Mouse (Mus musculus) layer of hippocampus, adult 2 months (tissue): ENCODE data around the gene Gm10720. TPM values are rescaled to one million over a fixed set of nuclear protein-coding genes. Genes with fewer than 3 reads are reported as not detected.
"Not testable (repeated sequence)": the region's sequence is repeated elsewhere in the genome, so short reads cannot be mapped to it uniquely, and the experiment has no call there.

Experiments used
- DNase-seq, 2 experiments: peaks; one replicate each; pipeline ENCODE4 v3.0.0; 2022; ENCODE audit warnings: low spot score in 2 of 2
- H3K27ac ChIP-seq: fragments of 200-600 bp; 2 replicates; pipeline ENCODE4 v1.8.1; 2022
- H3K4me3 ChIP-seq: fragments of 200-600 bp; 2 replicates; pipeline ENCODE4 v1.8.1; 2022; ENCODE audit warnings: mild to moderate bottlenecking
- microRNA-seq, 2 experiments: library from miRNA; unstranded; fragments of <30 nt; microRNA quantifications; one replicate each; pipeline ENCODE4 v1.2.0; 2021
- total RNA-seq, 2 experiments: library from RNA; stranded (reverse); gene quantifications; 2 replicates each; pipeline ENCODE4 v1.2.3; 2021

Gene Gm10720
- total RNA-seq, 2 experiments from 2014 or later, result not detected

GRCm38 (mm10) chr9:3023312-3023984 is 8.0 kb downstream of the Gm10720 start, which contains the start of gene Gm10718:
Gene Gm10718, plus strand, starts transcription at chr9:3023547.
- DNase-seq, result peak; percentile 64 to 70
- not testable (repeated sequence) for H3K27ac ChIP-seq, H3K4me3 ChIP-seq

GRCm38 (mm10) chr9:3023985-3024648 is 8.7 kb downstream of the Gm10720 start:
- not testable (repeated sequence) for H3K27ac ChIP-seq, H3K4me3 ChIP-seq
- peak; percentile 99 to 100 for DNase-seq

DNA sequence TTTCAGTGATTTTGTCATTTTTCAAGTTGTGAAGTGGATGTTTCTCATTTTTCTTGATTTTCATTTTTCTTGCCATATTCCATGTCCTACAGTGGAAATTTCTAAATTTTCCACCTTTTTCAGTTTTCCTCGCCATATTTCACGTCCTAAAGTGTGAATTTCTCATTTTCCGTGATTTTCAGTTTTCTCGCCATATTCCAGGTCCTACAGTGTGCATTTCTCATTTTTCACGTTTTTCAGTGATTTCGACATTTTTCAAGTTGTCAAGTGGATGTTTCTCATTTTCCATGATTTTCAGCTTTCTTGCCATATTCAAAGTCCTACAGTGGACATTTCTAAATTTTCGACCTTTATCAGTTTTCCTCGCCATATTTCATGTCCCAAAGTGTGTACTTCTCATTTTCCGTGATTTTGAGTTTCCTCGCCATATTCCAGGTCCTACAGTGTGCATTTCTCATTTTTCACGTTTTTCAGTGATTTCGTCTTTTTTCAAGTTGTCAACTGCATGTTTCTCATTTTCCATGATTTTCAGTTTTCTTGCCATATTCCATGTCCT is 9.5 kb downstream of the Gm10720 start, which contains the start of gene Gm10717:
Gene Gm10717 (plus strand): TSS at position 506 of the 556 bp plus-strand sequence.
- H3K4me3 ChIP-seq, H3K27ac ChIP-seq: not testable (repeated sequence)
- peak; percentile 72 to 78 for DNase-seq

DNA sequence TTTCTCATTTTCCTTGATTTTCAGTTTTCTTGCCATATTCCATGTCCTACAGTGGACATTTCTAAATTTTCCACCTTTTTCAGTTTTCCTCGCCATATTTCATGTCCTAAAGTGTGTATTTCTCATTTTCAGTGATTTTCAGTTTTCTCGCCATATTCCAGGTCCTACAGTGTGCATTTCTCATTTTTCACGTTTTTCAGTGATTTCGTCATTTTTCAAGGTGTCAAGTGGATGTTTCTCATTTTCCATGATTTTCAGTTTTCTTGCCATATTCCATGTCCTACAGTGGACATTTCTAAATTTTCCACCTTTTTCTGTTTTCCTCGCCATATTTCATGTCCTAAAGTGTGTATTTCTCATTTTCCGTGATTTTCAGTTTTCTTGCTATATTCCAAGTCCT is 10.2 kb downstream of the Gm10720 start:
- not testable (repeated sequence) for H3K27ac ChIP-seq
- DNase-seq, result peak; percentile 77 to 85

GRCm38 (mm10) chr9:3026136-3026535 is 10.7 kb downstream of the Gm10720 start:
- not testable (repeated sequence) for H3K4me3 ChIP-seq, DNase-seq, H3K27ac ChIP-seq

More for the DNA sequence above, 10.2 kb downstream of the Gm10720 start:
- not testable (repeated sequence) for H3K4me3 ChIP-seq

DNA sequence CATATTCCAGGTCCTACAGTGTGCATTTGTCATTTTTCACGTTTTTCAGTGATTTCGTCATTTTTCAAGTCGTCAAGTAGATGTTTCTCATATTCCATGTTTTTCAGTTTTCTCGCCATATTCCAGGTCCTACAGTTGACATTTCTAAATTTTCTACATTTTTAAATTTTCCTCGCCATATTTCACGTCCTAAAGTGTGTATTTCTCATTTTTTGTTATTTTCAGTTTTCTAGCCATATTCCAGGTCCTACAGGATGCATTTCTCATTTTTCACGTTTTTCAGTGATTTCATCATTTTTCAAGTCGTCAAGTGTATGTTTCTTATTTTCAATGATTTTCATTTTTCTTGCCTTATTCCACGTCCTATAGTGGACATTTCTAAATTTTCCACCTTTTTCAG is 11.3 kb downstream of the Gm10720 start:
- DNase-seq, H3K27ac ChIP-seq, H3K4me3 ChIP-seq: not testable (repeated sequence)

DNA sequence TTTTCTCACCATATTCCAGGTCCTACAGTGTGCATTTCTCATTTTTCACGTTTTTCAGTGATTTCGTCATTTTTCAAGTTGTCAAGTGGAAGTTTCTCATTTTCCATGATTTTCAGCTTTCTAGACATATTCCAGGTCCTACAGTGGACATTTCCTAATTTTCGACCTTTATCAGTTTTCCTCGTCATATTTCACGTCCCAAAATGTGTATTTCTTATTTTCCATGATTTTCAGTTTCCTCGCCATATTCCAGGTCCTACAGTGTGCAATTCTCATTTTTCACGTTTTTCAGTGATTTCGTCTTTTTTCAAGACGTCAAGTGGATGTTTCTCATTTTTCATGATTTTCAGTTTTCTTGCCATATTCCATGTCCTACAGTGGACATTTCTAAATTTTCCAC is 11.7 kb downstream of the Gm10720 start:
- H3K27ac ChIP-seq, DNase-seq, H3K4me3 ChIP-seq: not testable (repeated sequence)

- not testable (repeated sequence) for H3K27ac ChIP-seq, H3K4me3 ChIP-seq
- peak; percentile 58 to 70 for DNase-seq
Measured at GRCm38 (mm10) chr9:3029276-3030000, 14.0 kb downstream of the Gm10720 start.

DNA sequence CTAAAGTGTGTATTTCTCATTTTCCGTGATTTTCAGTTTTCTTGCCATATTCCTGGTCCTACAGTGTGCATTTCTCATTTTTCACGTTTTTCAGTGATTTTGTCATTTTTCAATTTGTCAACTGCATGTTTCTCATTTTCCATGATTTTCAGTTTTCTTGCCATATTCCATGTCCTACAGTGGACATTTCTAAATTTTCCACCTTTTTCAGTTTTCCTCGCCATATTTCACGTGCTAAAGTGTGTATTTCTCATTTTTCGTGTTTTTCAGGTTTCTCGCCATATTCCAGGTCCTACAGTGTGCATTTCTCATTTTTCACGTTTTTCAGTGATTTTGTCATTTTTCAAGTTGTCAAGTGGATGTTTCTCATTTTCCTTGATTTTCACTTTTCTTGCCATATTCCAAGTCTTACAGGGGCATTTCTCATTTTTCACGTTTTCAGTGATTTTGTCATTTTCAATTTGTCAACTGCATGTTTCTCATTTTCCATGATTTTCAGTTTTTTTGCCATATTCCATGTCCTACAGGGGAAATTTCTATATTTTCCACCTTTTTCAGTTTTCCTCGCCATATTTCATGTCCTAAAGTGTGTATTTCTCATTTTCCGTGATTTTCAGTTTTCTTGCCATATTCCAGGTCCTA is 15.3 kb downstream of the Gm10720 start:
- not testable (repeated sequence) for H3K4me3 ChIP-seq, DNase-seq, H3K27ac ChIP-seq

GRCm38 (mm10) chr9:3034299-3034698 is 18.8 kb downstream of the Gm10720 start, which contains the start of gene Gm17535:
Gene Gm17535, plus strand, starts transcription at chr9:3034599.
- DNase-seq, H3K4me3 ChIP-seq, H3K27ac ChIP-seq: not testable (repeated sequence)

- not testable (repeated sequence) for H3K4me3 ChIP-seq, H3K27ac ChIP-seq, DNase-seq
Measured at GRCm38 (mm10) chr9:3036577-3036976, 21.1 kb downstream of the Gm10720 start, which contains the start of gene Gm10715. Gene Gm10715, plus strand, starts transcription at chr9:3036877.

DNA sequence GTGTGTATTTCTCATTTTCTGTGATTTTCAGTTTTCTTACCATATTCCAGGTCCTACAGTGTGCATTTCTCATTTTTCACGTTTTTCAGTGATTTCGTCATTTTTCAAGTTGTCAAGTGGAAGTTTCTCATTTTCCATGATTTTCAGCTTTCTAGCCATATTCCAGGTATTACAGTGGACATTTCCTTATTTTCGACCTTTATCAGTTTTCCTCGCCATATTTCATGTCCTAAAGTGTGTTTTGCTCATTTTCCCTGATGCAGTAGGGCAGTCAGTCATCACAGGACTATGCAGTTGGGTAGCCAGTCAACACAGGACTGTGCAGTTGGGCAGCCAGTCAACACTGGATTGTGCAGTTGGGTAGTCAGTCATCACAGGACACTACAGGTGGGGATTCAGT is 22.7 kb downstream of the Gm10720 start:
- H3K27ac ChIP-seq, DNase-seq, H3K4me3 ChIP-seq: not testable (repeated sequence)

Small RNA genes within 50 kb of the gene (microRNA-seq; reads per million reads assigned to microRNA genes)
- gene Mir101c, result 0 reads per million in 2 experiments

Other genes starting within 250 kb of the Gm10720 start
- not detected for gene Gm10722, start 14.7 kb upstream of the Gm10720 start, total RNA-seq
- gene Gm11168, start 12.3 kb upstream of the Gm10720 start, total RNA-seq, result not detected
- under 1 TPM in 1 of 2 experiments, not detected in 1; 0.56 TPM for gene Gm10721, start 2.5 kb upstream of the Gm10720 start, total RNA-seq
- under 1 TPM in 1 of 2 experiments, not detected in 1; 0.95 TPM for gene Gm10719, start 1.8 kb downstream of the Gm10720 start, total RNA-seq
- 1 to 10 TPM in 1 of 2 experiments, not detected in 1; 1.2 TPM for gene Gm10718, start 7.9 kb downstream of the Gm10720 start, total RNA-seq
- not detected for gene Gm10717, start 9.8 kb downstream of the Gm10720 start, total RNA-seq
- gene Gm17535, start 18.9 kb downstream of the Gm10720 start, total RNA-seq, result not detected
- gene Gm10715, start 21.2 kb downstream of the Gm10720 start, total RNA-seq, result not detected